Mouse (Mus musculus) spleen, postnatal 10 days (tissue): Measurements from ENCODE around the gene Apoa1.

Experiments used
- DNase-seq, 2 experiments: peaks; one replicate each; pipeline ENCODE4 v3.0.0; 2021 to 2022; ENCODE audit warnings: low spot score in 2 of 2

Gene Apoa1

GRCm38 (mm10) chr9:46215338-46216322 is 12.8 kb upstream of the Apoa1 start:
- DNase-seq, result no peak

- DNase-seq, result no peak
Observed at GRCm38 (mm10) chr9:46216744-46217470, 11.5 kb upstream of the Apoa1 start.

- DNase-seq, result no peak
Observed at GRCm38 (mm10) chr9:46218176-46218575, 10.2 kb upstream of the Apoa1 start.

- no peak for DNase-seq
Observed at GRCm38 (mm10) chr9:46223090-46223489, 5.3 kb upstream of the Apoa1 start.

- no peak for DNase-seq
Observed at GRCm38 (mm10) chr9:46224101-46224500, 4.3 kb upstream of the Apoa1 start.

GRCm38 (mm10) chr9:46224945-46225660 is 3.3 kb upstream of the Apoa1 start:
- DNase-seq, result no peak

- DNase-seq, result no peak
Observed at GRCm38 (mm10) chr9:46227064-46227614, 1.2 kb upstream of the Apoa1 start.

GRCm38 (mm10) chr9:46229573-46230449 is 1.4 kb downstream of the Apoa1 start:
- DNase-seq, result peak; percentile 17 to 64

- DNase-seq, result no peak
Observed at GRCm38 (mm10) chr9:46230450-46230975, 2.1 kb downstream of the Apoa1 start.

GRCm38 (mm10) chr9:46235196-46235595 is 6.8 kb downstream of the Apoa1 start:
- no peak for DNase-seq

GRCm38 (mm10) chr9:46235596-46235648 is 7.0 kb downstream of the Apoa1 start, which contains the start of gene Apoc3:
Gene Apoc3 (minus strand): TSS chr9:46235636.
- DNase-seq, result no peak

GRCm38 (mm10) chr9:46235649-46236048 is 7.3 kb downstream of the Apoa1 start:
- no peak for DNase-seq

- no peak for DNase-seq
Observed at GRCm38 (mm10) chr9:46238850-46239249, 10.5 kb downstream of the Apoa1 start.

- no peak for DNase-seq
Observed at GRCm38 (mm10) chr9:46240526-46241153, 12.3 kb downstream of the Apoa1 start, which contains the start of gene Apoa4. Gene Apoa4 (plus strand): TSS chr9:46240696.

- no peak for DNase-seq
Observed at GRCm38 (mm10) chr9:46241818-46242217, 13.4 kb downstream of the Apoa1 start.

- no peak for DNase-seq
Observed at GRCm38 (mm10) chr9:46243122-46243521, 14.7 kb downstream of the Apoa1 start.

GRCm38 (mm10) chr9:46243584-46243983 is 15.2 kb downstream of the Apoa1 start:
- DNase-seq, result no peak

- peak in 1 of 2 experiments; percentile 53 for DNase-seq
Observed at GRCm38 (mm10) chr9:46246752-46247324, 18.5 kb downstream of the Apoa1 start.

- no peak for DNase-seq
Observed at GRCm38 (mm10) chr9:46256177-46256576, 27.8 kb downstream of the Apoa1 start.
